Mouse (Mus musculus) kidney, adult 2 months (tissue): ENCODE measurements around the gene Gal3st4.

Source experiments
- CTCF ChIP-seq: fragments of 200-500 bp; conservative IDR thresholded peaks from 2 replicates; pipeline ENCODE4 v1.5.1; 2011; ENCODE audit warnings: low read depth, mild to moderate bottlenecking, control low read depth, low read length, moderate library complexity, mixed read lengths; ENCODE audit not compliant: insufficient read depth, insufficient read length
- POLR2A ChIP-seq: fragments of 200-500 bp; IDR thresholded peaks from one replicate; pipeline ENCODE4 v1.6.1; 2011; ENCODE audit warnings: low read depth, low read length, control low read depth

DNA sequence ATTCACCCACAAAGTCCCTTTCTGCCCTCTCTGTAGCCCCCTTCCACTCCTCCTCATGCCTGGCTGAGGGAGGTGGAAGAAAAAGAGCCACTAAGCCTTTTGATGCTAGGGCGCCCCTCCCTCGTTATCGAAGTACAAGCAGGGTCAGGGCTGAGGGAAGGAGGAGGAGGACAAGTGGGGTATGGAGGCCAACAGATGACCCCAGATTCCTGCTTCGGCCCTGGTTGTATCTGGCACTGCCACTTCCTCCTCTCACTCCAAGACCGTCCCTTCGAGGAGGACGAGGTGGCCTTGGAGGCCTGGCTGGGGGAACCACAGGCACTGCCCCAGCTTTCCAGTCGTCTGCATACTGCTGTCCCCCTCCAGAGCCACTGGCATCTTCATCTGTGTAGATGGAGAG, 1.5 kb upstream of the Gal3st4 start:
- TF ChIP-seq CTCF (no peak), POLR2A (no peak)
